Comparison of ENCODE assay signal across 11 mouse cellular contexts in the genomic region with DNA sequence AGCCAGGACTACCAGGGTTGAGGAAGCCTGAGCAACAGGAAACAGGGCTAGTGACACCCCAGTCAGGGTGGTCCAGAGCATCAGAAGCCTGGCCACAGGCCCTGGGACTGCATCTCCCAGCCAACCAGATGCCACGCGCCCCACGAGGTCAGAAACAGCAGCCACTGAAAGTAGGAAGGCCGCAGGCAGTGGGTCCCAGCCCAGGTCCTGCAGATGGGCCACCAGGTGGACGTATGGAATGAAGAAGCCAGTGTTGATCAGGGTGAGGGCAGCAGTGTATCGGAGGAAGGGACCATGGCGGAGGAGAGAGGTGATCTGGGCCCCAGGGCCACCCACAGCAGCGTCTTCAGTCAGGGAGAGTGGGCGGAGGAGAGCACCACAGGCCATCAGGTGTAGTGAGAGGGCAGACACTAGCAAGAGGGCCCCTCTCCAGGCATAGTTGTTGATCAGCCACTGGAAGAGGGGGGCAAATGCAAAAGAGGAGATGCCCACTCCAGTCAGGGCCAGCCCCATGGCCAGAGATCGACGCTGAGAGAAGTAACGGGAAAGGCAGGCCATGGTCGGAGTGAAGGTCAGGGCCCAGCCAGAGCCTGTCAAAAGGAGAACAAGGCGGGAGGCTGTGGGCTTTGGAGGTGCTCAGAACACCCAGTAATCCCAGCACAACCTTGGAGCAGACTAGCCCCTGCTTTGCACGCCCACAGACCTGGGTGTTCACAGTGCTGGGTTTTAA. TPM values are rescaled to one million over a fixed set of nuclear protein-coding genes. Genes with fewer than 3 reads are reported as not detected.
DNase-seq lines count a peak whose midpoint lies in the region; ATAC-seq and TF ChIP-seq lines count a peak whose summit lies in the region.
"Had no signal": no experiment of that assay in that cellular context is flagged by ENCODE, and none has a peak within 500 bp of the region (broad histone marks: within the 10 kb centered on the region; RNA-seq: fewer than 3 reads in every experiment).

No protein-coding gene starts in this region.

- H3K9me3 ChIP-seq in megakaryocyte, embryonic 14.5 days = no peaks in the 10 kb centered on the region
- no peaks in the 10 kb centered on the region for H3K9me3 ChIP-seq in neural tube, embryonic 14.5 days (ENCODE audit: control insufficient read depth, low read length)

- intact Hi-C loops in gastrocnemius, adult 2 months (cut with DNase I) = no loop called here

- H3K27me3 ChIP-seq in megakaryocyte, embryonic 14.5 days (replicated peaks) = peaks cover 24% of the 10 kb centered on the region
- peaks cover 27% of the 10 kb centered on the region for H3K27me3 ChIP-seq in neural tube, embryonic 14.5 days (ENCODE audit: control insufficient read depth, insufficient read depth, low read length)

- TF ChIP-seq CTCF in gastrocnemius, adult 2 months (IDR thresholded peaks at IDR 0.05) = no peak

- no peak overlapping the region for H3K27ac ChIP-seq in neural tube, embryonic 14.5 days (ENCODE audit: low read depth, low read length)
- H3K27ac ChIP-seq in gastrocnemius, adult 2 months = no peak overlapping the region

- WGBS in neural tube, embryonic 14.5 days = 91% methylated on average over 15 of the region's 15 CpGs

- H3K9ac ChIP-seq in neural tube, embryonic 14.5 days (replicated peaks; ENCODE audit: low read depth, low read length) = no peak overlapping the region

- peak; percentile 40 for DNase-seq in adrenal gland, postnatal 10 days
- DNase-seq in adrenal gland, postnatal 36 days = no peak
- DNase-seq in kidney, postnatal 14 days = peak; percentile 44
- DNase-seq in left cerebral cortex, adult 9 months (ENCODE audit: low spot score in 2 of 2) = no peak
- DNase-seq in gastrocnemius, adult 2 months = no peak
- DNase-seq: left cerebral cortex, postnatal 4 days; thymus, adult 18-20 months had no signal

- H3K4me2 ChIP-seq in neural tube, embryonic 14.5 days (ENCODE audit: low read depth, low read length) = peak overlapping the region; percentile 91

- peaks cover 39% of the 10 kb centered on the region for H3K36me3 ChIP-seq in megakaryocyte, embryonic 14.5 days (replicated peaks; ENCODE audit: low read length)
- H3K36me3 ChIP-seq in neural tube, embryonic 14.5 days (ENCODE audit: control insufficient read depth, insufficient read depth, low read length) = no peaks in the 10 kb centered on the region

- H3K4me1 ChIP-seq in megakaryocyte, embryonic 14.5 days = peaks cover 76% of the 10 kb centered on the region
- peaks cover 30% of the 10 kb centered on the region for H3K4me1 ChIP-seq in neural tube, embryonic 14.5 days (ENCODE audit: control insufficient read depth, insufficient read depth, low read length)

- no peak for ATAC-seq in megakaryocyte, adult 5-6 weeks (ENCODE audit: poor library complexity, severe bottlenecking)
- ATAC-seq in neural tube, embryonic 14.5 days (ENCODE audit: low read depth) = no peak

- peak overlapping the region; percentile 21 for H3K4me3 ChIP-seq in megakaryocyte, embryonic 14.5 days (replicated peaks)
- H3K4me3 ChIP-seq in neural tube, embryonic 14.5 days (ENCODE audit: low read depth, low read length) = peak overlapping the region; percentile 59; the same call in 1 of the 2 replicates
- H3K4me3 ChIP-seq in gastrocnemius, adult 2 months = no peak overlapping the region

RNA-seq across cellular contexts. Expression of a gene that starts 2.0 kb away (rescaled TPM):
- total RNA-seq in adrenal gland, postnatal 10 days (2021) = 1 to 10 TPM; 3.8 to 6.2 TPM
- 1 to 10 TPM; 2.7 to 3.0 TPM for total RNA-seq in adrenal gland, postnatal 36 days (2021)
- polyA plus RNA-seq in megakaryocyte, embryonic 14.5 days (2012; ENCODE audit: insufficient read depth, low replicate concordance) = 5.3 and 8.1 TPM in 2 replicates
- 1.9 and 2.5 TPM in 2 replicates for total RNA-seq in megakaryocyte, adult 5-6 weeks (2015)
- 2.3 and 7.7 TPM in 2 replicates for total RNA-seq in megakaryocyte, adult 5-6 weeks (2017)
- 10.4 and 13.2 TPM in 2 replicates for polyA plus RNA-seq in neural tube, embryonic 14.5 days (2014; fragmentation: Nextera tagmentation; extraction: Ambion mirVana)
- total RNA-seq in gastrocnemius, adult 2 months (2021) = under 1 TPM; 0.28 to 0.67 TPM

RNA-seq across cellular contexts. Expression of a gene that starts 6.4 kb away (rescaled TPM):
- total RNA-seq in adrenal gland, postnatal 10 days (2021) = 1 to 10 TPM; 1.3 to 2.5 TPM
- under 1 TPM in 1 of 2 experiments, not detected in 1; 0.23 TPM for total RNA-seq in adrenal gland, postnatal 36 days (2021)
- not detected in 2 replicates for polyA plus RNA-seq in megakaryocyte, embryonic 14.5 days (2012; ENCODE audit: insufficient read depth, low replicate concordance)
- total RNA-seq in megakaryocyte, adult 5-6 weeks (2015) = not detected in 2 replicates
- total RNA-seq in megakaryocyte, adult 5-6 weeks (2017) = not detected in 2 replicates
- 3.0 and 4.0 TPM in 2 replicates for polyA plus RNA-seq in neural tube, embryonic 14.5 days (2014; fragmentation: Nextera tagmentation; extraction: Ambion mirVana)
- total RNA-seq in gastrocnemius, adult 2 months (2021) = not detected

RNA-seq across cellular contexts. Expression of a gene that starts 10.7 kb away (rescaled TPM):
- 10 to 100 TPM; 27.1 to 31.1 TPM for total RNA-seq in adrenal gland, postnatal 10 days (2021)
- 10 to 100 TPM; 10.7 to 18.9 TPM for total RNA-seq in adrenal gland, postnatal 36 days (2021)
- polyA plus RNA-seq in megakaryocyte, embryonic 14.5 days (2012; ENCODE audit: insufficient read depth, low replicate concordance) = not detected in 2 replicates
- total RNA-seq in megakaryocyte, adult 5-6 weeks (2015) = 0.04 and 0.27 TPM in 2 replicates
- not detected in 2 replicates for total RNA-seq in megakaryocyte, adult 5-6 weeks (2017)
- polyA plus RNA-seq in neural tube, embryonic 14.5 days (2014; fragmentation: Nextera tagmentation; extraction: Ambion mirVana) = 1.8 and 5.7 TPM in 2 replicates
- total RNA-seq in gastrocnemius, adult 2 months (2021) = 1 to 10 TPM; 1.4 to 2.6 TPM

RNA-seq across cellular contexts. Expression of a gene that starts 18.8 kb away (rescaled TPM):
- 10 to 100 TPM; 58.6 to 62.3 TPM for total RNA-seq in adrenal gland, postnatal 10 days (2021)
- 10 to 100 TPM; 38.6 to 61.4 TPM for total RNA-seq in adrenal gland, postnatal 36 days (2021)
- 169 and 210 TPM in 2 replicates for polyA plus RNA-seq in megakaryocyte, embryonic 14.5 days (2012; ENCODE audit: insufficient read depth, low replicate concordance)
- 74.4 and 77.6 TPM in 2 replicates for total RNA-seq in megakaryocyte, adult 5-6 weeks (2015)
- 25.6 and 31.5 TPM in 2 replicates for total RNA-seq in megakaryocyte, adult 5-6 weeks (2017)
- polyA plus RNA-seq in neural tube, embryonic 14.5 days (2014; fragmentation: Nextera tagmentation; extraction: Ambion mirVana) = 160 and 161 TPM in 2 replicates
- 10 to 100 TPM; 33.4 to 37.0 TPM for total RNA-seq in gastrocnemius, adult 2 months (2021)

RNA-seq across cellular contexts. Expression of a gene that starts 20.7 kb away (rescaled TPM):
- total RNA-seq in adrenal gland, postnatal 10 days (2021) = 1 to 10 TPM; 4.0 to 4.9 TPM
- 1 to 10 TPM; 4.9 to 7.3 TPM for total RNA-seq in adrenal gland, postnatal 36 days (2021)
- 25.7 and 41.9 TPM in 2 replicates for polyA plus RNA-seq in megakaryocyte, embryonic 14.5 days (2012; ENCODE audit: insufficient read depth, low replicate concordance)
- total RNA-seq in megakaryocyte, adult 5-6 weeks (2015) = 4.0 and 5.2 TPM in 2 replicates
- 0.11 and 4.3 TPM in 2 replicates for total RNA-seq in megakaryocyte, adult 5-6 weeks (2017)
- 12.7 and 13.3 TPM in 2 replicates for polyA plus RNA-seq in neural tube, embryonic 14.5 days (2014; fragmentation: Nextera tagmentation; extraction: Ambion mirVana)
- 1 to 10 TPM; 3.7 to 4.4 TPM for total RNA-seq in gastrocnemius, adult 2 months (2021)
- total RNA-seq: common myeloid progenitor, adult 5-6 weeks had no signal

Comparison
In these comparisons a context has a peak if more than half of its experiments do, and no peak if none do; other contexts are left out.
1. DNase-seq: peak in adrenal gland, postnatal 10 days (single experiment) and kidney, postnatal 14 days (single experiment); none in adrenal gland, postnatal 36 days (0 of 2), left cerebral cortex, adult 9 months (0 of 2) and gastrocnemius, adult 2 months (single experiment).